Mouse (Mus musculus): ENCODE data around the gene Dnajb13. TPM values are rescaled to one million over a fixed set of nuclear protein-coding genes. Genes with fewer than 3 reads are reported as not detected.
A peak's percentile ranks its signal among the peaks of the same experiment; 100 is the strongest.

Dnajb13 gene
- polyA plus RNA-seq, 1 experiment from 2014 or later: 7.1 TPM

DNA sequence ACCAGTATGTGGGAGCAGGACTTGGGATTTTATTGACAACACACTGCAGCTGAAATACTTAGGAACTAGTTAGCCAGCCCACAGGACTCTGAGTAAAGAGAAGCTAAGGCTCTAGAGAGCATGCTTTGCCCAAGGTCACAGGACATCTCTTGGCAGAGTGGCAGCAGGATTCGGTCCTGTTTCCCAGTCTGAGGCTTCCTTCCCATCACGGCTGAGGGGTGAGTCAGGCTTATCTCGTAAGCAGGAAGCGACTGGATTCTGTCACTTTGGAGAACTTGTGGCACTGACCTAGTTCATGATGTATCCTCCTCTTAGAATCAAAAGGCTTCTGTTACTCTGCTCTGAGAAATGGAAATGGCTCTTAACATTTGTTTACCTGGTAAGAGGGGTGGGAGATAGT is 32.9 kb upstream of the Dnajb13 start:
- H3K4me1 ChIP-seq (replicated peaks; ENCODE audit: control insufficient read depth, insufficient read depth, low read length): no peaks in the 10 kb centered on the region
- ATAC-seq (ENCODE audit: low FRiP score) (no peak), DNase-seq (ENCODE audit: low spot score) (no peak)
- no peak overlapping the region for H3K27ac ChIP-seq (ENCODE audit: low read depth, low read length)
- 85% methylated on average over 4 of the region's 4 CpGs for WGBS
- no peak overlapping the region for H3K4me2 ChIP-seq (replicated peaks; ENCODE audit: low read depth, low read length)
- no peaks in the 10 kb centered on the region for H3K36me3 ChIP-seq (ENCODE audit: control insufficient read depth, insufficient read depth, low read length)
- no peaks in the 10 kb centered on the region for H3K27me3 ChIP-seq (ENCODE audit: control insufficient read depth, insufficient read depth, low read length)
- no peak overlapping the region for H3K9ac ChIP-seq (ENCODE audit: low read depth, low read length)
- H3K9me3 ChIP-seq (ENCODE audit: control insufficient read depth, low read length): no peaks in the 10 kb centered on the region
- no peak overlapping the region for H3K4me3 ChIP-seq (ENCODE audit: low read depth, low read length)

DNA sequence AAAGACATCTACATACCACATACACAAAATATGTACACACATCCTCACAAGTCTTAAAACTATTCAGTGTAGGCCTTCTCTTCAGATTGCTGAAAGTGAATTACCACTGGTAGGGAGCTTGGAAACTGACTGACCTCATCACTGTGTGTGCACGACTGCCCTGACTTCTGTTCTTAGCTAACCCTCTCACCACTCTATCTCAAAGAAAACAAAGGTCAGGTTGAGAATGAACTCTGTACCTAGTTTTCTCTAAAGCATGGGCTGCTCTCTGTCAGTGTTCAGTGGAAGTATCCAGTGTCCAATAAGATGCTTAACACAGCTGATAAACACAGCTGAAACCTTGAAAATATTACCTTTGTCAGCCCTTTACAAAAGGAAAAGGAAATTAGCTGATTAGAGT is 29.7 kb upstream of the Dnajb13 start:
- no peak for ATAC-seq (ENCODE audit: low FRiP score)
- H3K9me3 ChIP-seq (ENCODE audit: control insufficient read depth, low read length): no peaks in the 10 kb centered on the region

DNA sequence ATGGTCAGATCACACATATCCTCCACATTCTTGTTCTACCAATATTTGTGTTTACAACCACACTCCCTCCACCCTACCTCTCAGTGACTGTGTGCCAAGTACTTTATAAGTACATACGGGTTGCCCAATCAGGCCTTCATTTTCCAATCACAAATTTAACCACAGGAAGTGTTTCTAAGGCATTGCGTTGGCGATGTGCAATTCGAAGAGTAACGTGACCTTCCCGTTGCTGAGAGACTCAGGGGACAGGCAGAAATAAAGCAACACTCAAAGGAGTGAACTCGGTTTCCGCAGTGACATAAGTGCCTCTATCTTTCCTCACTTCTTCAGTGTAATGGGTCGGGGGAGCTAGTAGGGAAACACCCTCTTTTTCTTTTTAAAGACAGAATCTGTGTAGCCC is 24.8 kb upstream of the Dnajb13 start:
- H3K27me3 ChIP-seq (ENCODE audit: control insufficient read depth, insufficient read depth, low read length): no peaks in the 10 kb centered on the region
- no peak for ATAC-seq (ENCODE audit: low FRiP score)

More for the DNA sequence above, 29.7 kb upstream of the Dnajb13 start:
- no peak overlapping the region for H3K9ac ChIP-seq (ENCODE audit: low read depth, low read length)
- 76% methylated on average over 1 of the region's 1 CpGs for WGBS
- no peaks in the 10 kb centered on the region for H3K36me3 ChIP-seq (ENCODE audit: control insufficient read depth, insufficient read depth, low read length)
- H3K4me2 ChIP-seq (replicated peaks; ENCODE audit: low read depth, low read length): no peak overlapping the region
- H3K4me3 ChIP-seq (ENCODE audit: low read depth, low read length): no peak overlapping the region
- H3K27ac ChIP-seq (ENCODE audit: low read depth, low read length): no peak overlapping the region
- no peaks in the 10 kb centered on the region for H3K27me3 ChIP-seq (ENCODE audit: control insufficient read depth, insufficient read depth, low read length)
- H3K4me1 ChIP-seq (replicated peaks; ENCODE audit: control insufficient read depth, insufficient read depth, low read length): no peaks in the 10 kb centered on the region
- no peak for DNase-seq (ENCODE audit: low spot score)

DNA sequence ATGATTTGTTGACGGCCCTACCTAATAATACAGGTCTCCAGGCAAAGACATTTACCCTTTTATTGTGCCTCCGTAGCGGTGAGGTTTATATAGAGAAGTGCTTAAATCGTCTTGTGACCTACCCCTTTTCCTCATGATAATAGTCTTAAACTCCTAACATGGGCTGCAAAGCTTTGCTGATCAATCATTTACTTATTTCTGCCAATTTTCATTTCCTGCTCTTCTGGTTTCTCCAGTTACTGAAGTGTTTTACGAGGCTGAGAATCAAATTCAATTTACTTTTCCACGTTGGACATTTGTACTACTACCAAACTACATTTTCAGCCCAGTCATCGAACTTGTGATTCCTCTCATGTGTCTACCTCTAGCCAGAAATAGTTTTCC is 22.8 kb upstream of the Dnajb13 start:
- Histone ChIP-seq H3K9me3 (ENCODE audit: control insufficient read depth, low read length) (no peaks in the 10 kb centered on the region), H3K4me2 (replicated peaks; ENCODE audit: low read depth, low read length) (peak overlapping the region; percentile 62), H3K9ac (ENCODE audit: low read depth, low read length) (peak overlapping the region; percentile 79), H3K36me3 (ENCODE audit: control insufficient read depth, insufficient read depth, low read length) (no peaks in the 10 kb centered on the region), H3K27ac (ENCODE audit: low read depth, low read length) (no peak overlapping the region), H3K4me1 (replicated peaks; ENCODE audit: control insufficient read depth, insufficient read depth, low read length) (no peaks in the 10 kb centered on the region), H3K4me3 (ENCODE audit: low read depth, low read length) (peak overlapping the region; percentile 71), H3K27me3 (ENCODE audit: control insufficient read depth, insufficient read depth, low read length) (no peaks in the 10 kb centered on the region)
- 39% methylated on average over 7 of the region's 7 CpGs for WGBS
- no peak for DNase-seq (ENCODE audit: low spot score)
- ATAC-seq (ENCODE audit: low FRiP score): no peak

More for the DNA sequence above, 24.8 kb upstream of the Dnajb13 start:
- Histone ChIP-seq H3K4me3 (ENCODE audit: low read depth, low read length) (no peak overlapping the region), H3K36me3 (ENCODE audit: control insufficient read depth, insufficient read depth, low read length) (no peaks in the 10 kb centered on the region), H3K4me1 (replicated peaks; ENCODE audit: control insufficient read depth, insufficient read depth, low read length) (no peaks in the 10 kb centered on the region), H3K4me2 (replicated peaks; ENCODE audit: low read depth, low read length) (no peak overlapping the region), H3K9ac (ENCODE audit: low read depth, low read length) (no peak overlapping the region), H3K27ac (ENCODE audit: low read depth, low read length) (no peak overlapping the region), H3K9me3 (ENCODE audit: control insufficient read depth, low read length) (no peaks in the 10 kb centered on the region)
- WGBS: 97% methylated on average over 9 of the region's 9 CpGs
- DNase-seq (ENCODE audit: low spot score): no peak

DNA sequence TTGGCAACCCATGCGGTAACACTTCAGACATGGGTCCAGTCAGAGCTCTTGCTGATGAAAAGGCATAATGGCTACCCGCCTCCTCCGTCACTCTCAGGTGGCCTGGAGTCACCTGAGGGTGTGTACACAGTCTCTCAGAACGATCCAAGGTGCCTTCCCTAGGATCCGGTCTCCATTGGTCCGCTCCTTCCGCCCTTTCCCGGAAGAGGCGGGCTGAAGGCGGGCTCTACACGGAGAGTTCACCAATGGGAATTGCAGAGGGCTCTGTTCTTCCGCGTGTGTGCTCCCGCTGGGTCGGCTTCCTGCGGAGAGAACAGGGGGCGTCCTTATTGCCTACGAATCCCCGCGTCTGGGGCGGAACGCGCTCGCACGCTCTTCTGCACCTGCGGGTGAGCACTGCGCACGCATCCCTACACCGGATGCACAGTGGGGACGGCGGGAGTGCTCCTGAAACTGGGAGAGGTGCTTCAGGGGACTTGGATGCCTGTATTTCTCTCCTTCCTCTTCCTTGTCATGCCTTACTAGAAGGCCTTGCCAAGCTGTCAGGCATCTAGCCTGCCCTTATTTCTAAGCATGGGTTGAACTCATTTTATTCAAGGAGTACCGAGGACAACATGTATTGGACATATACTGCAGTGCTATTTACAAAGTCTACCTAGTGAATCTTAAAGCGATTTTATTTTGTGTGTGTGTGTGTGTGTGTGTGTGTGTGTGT is 22.2 kb upstream of the Dnajb13 start, which contains the start of gene Coa4:
Gene Coa4, plus strand, starts transcription at position 268 of the 715 bp plus-strand sequence.
- Histone ChIP-seq H3K4me1 (replicated peaks; ENCODE audit: control insufficient read depth, insufficient read depth, low read length) (no peaks in the 10 kb centered on the region), H3K27ac (ENCODE audit: low read depth, low read length) (peak within 1 kb of the TSS; percentile 54; the same call in 1 of the 2 replicates), H3K36me3 (ENCODE audit: control insufficient read depth, insufficient read depth, low read length) (no peaks in the 10 kb centered on the region), H3K4me3 (ENCODE audit: low read depth, low read length) (peak within 1 kb of the TSS; percentile 71), H3K9me3 (ENCODE audit: control insufficient read depth, low read length) (no peaks in the 10 kb centered on the region), H3K27me3 (ENCODE audit: control insufficient read depth, insufficient read depth, low read length) (no peaks in the 10 kb centered on the region), H3K4me2 (replicated peaks; ENCODE audit: low read depth, low read length) (peak within 1 kb of the TSS; percentile 62), H3K9ac (ENCODE audit: low read depth, low read length) (peak within 1 kb of the TSS; percentile 79)
- peak; percentile 95 for DNase-seq (ENCODE audit: low spot score)
- peak; percentile 99 for ATAC-seq (ENCODE audit: low FRiP score)
- WGBS: under 1% methylated on average over 33 of the region's 33 CpGs

DNA sequence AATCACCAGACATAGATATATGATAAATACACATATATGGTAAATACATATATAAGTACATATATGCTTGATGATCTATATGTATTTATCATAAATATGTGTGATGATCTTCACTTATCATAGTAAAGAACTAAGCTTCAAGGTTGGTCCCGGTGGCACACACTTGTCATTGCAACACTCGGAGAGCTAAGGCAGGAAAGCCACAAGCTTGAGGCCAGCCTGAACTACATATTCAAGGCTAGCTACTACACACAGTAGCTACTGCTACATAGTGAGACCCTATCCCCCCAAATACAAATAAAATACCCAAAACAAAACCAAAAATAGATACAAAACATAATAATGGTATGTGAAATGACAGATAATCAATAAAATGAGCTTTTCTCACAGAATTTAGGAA is 21.1 kb upstream of the Dnajb13 start:
- H3K4me2 ChIP-seq (replicated peaks; ENCODE audit: low read depth, low read length): no peak overlapping the region
- WGBS: 77% methylated on average over 2 of the region's 2 CpGs
- no peak for ATAC-seq (ENCODE audit: low FRiP score)

GRCm38 (mm10) chr7:100534216-100534615 is 19.5 kb upstream of the Dnajb13 start:
- H3K4me3 ChIP-seq (ENCODE audit: low read depth, low read length): no peak overlapping the region
- no peaks in the 10 kb centered on the region for H3K9me3 ChIP-seq (ENCODE audit: control insufficient read depth, low read length)
- H3K9ac ChIP-seq (ENCODE audit: low read depth, low read length): no peak overlapping the region
- no peak for DNase-seq (ENCODE audit: low spot score)
- no peaks in the 10 kb centered on the region for H3K4me1 ChIP-seq (replicated peaks; ENCODE audit: control insufficient read depth, insufficient read depth, low read length)
- H3K4me2 ChIP-seq (replicated peaks; ENCODE audit: low read depth, low read length): no peak overlapping the region
- 87% methylated on average over 3 of the region's 3 CpGs for WGBS
- H3K27ac ChIP-seq (ENCODE audit: low read depth, low read length): no peak overlapping the region
- ATAC-seq (ENCODE audit: low FRiP score): no peak
- H3K36me3 ChIP-seq (ENCODE audit: control insufficient read depth, insufficient read depth, low read length): no peaks in the 10 kb centered on the region
- H3K27me3 ChIP-seq (ENCODE audit: control insufficient read depth, insufficient read depth, low read length): no peaks in the 10 kb centered on the region

More for the DNA sequence above, 21.1 kb upstream of the Dnajb13 start:
- Histone ChIP-seq H3K9me3 (ENCODE audit: control insufficient read depth, low read length) (no peaks in the 10 kb centered on the region), H3K27me3 (ENCODE audit: control insufficient read depth, insufficient read depth, low read length) (no peaks in the 10 kb centered on the region), H3K4me1 (replicated peaks; ENCODE audit: control insufficient read depth, insufficient read depth, low read length) (no peaks in the 10 kb centered on the region), H3K36me3 (ENCODE audit: control insufficient read depth, insufficient read depth, low read length) (no peaks in the 10 kb centered on the region), H3K9ac (ENCODE audit: low read depth, low read length) (no peak overlapping the region), H3K4me3 (ENCODE audit: low read depth, low read length) (no peak overlapping the region), H3K27ac (ENCODE audit: low read depth, low read length) (no peak overlapping the region)
- no peak for DNase-seq (ENCODE audit: low spot score)

GRCm38 (mm10) chr7:100533503-100533902 is 18.7 kb upstream of the Dnajb13 start:
- no peak overlapping the region for H3K9ac ChIP-seq (ENCODE audit: low read depth, low read length)
- WGBS: 68% methylated on average over 2 of the region's 2 CpGs
- H3K9me3 ChIP-seq (ENCODE audit: control insufficient read depth, low read length): no peaks in the 10 kb centered on the region
- H3K4me1 ChIP-seq (replicated peaks; ENCODE audit: control insufficient read depth, insufficient read depth, low read length): no peaks in the 10 kb centered on the region
- no peak for DNase-seq (ENCODE audit: low spot score)
- no peak for ATAC-seq (ENCODE audit: low FRiP score)
- no peak overlapping the region for H3K27ac ChIP-seq (ENCODE audit: low read depth, low read length)
- H3K36me3 ChIP-seq (ENCODE audit: control insufficient read depth, insufficient read depth, low read length): no peaks in the 10 kb centered on the region
- H3K4me3 ChIP-seq (ENCODE audit: low read depth, low read length): no peak overlapping the region
- H3K4me2 ChIP-seq (replicated peaks; ENCODE audit: low read depth, low read length): no peak overlapping the region
- no peaks in the 10 kb centered on the region for H3K27me3 ChIP-seq (ENCODE audit: control insufficient read depth, insufficient read depth, low read length)

GRCm38 (mm10) chr7:100530766-100531165 is 16.0 kb upstream of the Dnajb13 start:
- no peak overlapping the region for H3K9ac ChIP-seq (ENCODE audit: low read depth, low read length)
- H3K4me2 ChIP-seq (replicated peaks; ENCODE audit: low read depth, low read length): no peak overlapping the region
- H3K4me3 ChIP-seq (ENCODE audit: low read depth, low read length): no peak overlapping the region
- WGBS: 91% methylated on average over 5 of the region's 5 CpGs
- H3K27me3 ChIP-seq (ENCODE audit: control insufficient read depth, insufficient read depth, low read length): no peaks in the 10 kb centered on the region
- no peaks in the 10 kb centered on the region for H3K36me3 ChIP-seq (ENCODE audit: control insufficient read depth, insufficient read depth, low read length)
- ATAC-seq (ENCODE audit: low FRiP score) (no peak), DNase-seq (ENCODE audit: low spot score) (no peak)
- no peaks in the 10 kb centered on the region for H3K9me3 ChIP-seq (ENCODE audit: control insufficient read depth, low read length)
- H3K27ac ChIP-seq (ENCODE audit: low read depth, low read length): no peak overlapping the region
- H3K4me1 ChIP-seq (replicated peaks; ENCODE audit: control insufficient read depth, insufficient read depth, low read length): no peaks in the 10 kb centered on the region

All from hindbrain, embryonic 11.5 days (tissue).